Mouse (Mus musculus): ENCODE data around the gene Plekha7. TPM values are rescaled to one million over a fixed set of nuclear protein-coding genes. Genes with fewer than 3 reads are reported as not detected.
A peak's percentile ranks its signal among the peaks of the same experiment; 100 is the strongest.

The Plekha7 gene
- polyA plus RNA-seq, 1 experiment = 10.0 TPM

GRCm38 (mm10) chr7:116323331-116323964, 15.3 kb upstream of the Plekha7 start:
- peak; percentile 64 for DNase-seq
- 35% methylated on average over 10 of the region's 10 CpGs for WGBS

GRCm38 (mm10) chr7:116309456-116309855, 1.3 kb upstream of the Plekha7 start:
- Histone ChIP-seq H3K4me1 (ENCODE audit: control insufficient read depth, insufficient read depth, low read length) (peaks cover 8% of the 10 kb centered on the region), H3K4me3 (replicated peaks; ENCODE audit: extremely low read depth, low read depth, low read length) (peak overlapping the region; percentile 39)
- 11% methylated on average over 9 of the region's 9 CpGs for WGBS
- DNase-seq = no peak
- TF ChIP-seq CTCF (IDR thresholded peaks at IDR 0.05; ENCODE audit: insufficient read depth, low read length) (no peak), POLR2A (IDR thresholded peaks at IDR 0.05; ENCODE audit: borderline replicate concordance, extremely low read depth, low read depth, low read length) (no peak)

More at GRCm38 (mm10) chr7:116323331-116323964, 15.3 kb upstream of the Plekha7 start:
- H3K4me1 ChIP-seq (ENCODE audit: control insufficient read depth, insufficient read depth, low read length) = no peaks in the 10 kb centered on the region
- H3K4me3 ChIP-seq (replicated peaks; ENCODE audit: extremely low read depth, low read depth, low read length) = no peak overlapping the region
- peak; percentile 72 for TF ChIP-seq CTCF (IDR thresholded peaks at IDR 0.05; ENCODE audit: insufficient read depth, low read length)
- no peak for TF ChIP-seq POLR2A (IDR thresholded peaks at IDR 0.05; ENCODE audit: borderline replicate concordance, extremely low read depth, low read depth, low read length)

- H3K4me1 ChIP-seq (ENCODE audit: control insufficient read depth, insufficient read depth, low read length) = peaks cover 8% of the 10 kb centered on the region
- WGBS = 13% methylated on average over 16 of the region's 16 CpGs
- no peak for DNase-seq
- TF ChIP-seq CTCF (IDR thresholded peaks at IDR 0.05; ENCODE audit: insufficient read depth, low read length) (no peak), POLR2A (IDR thresholded peaks at IDR 0.05; ENCODE audit: borderline replicate concordance, extremely low read depth, low read depth, low read length) (no peak)
- peak overlapping the region; percentile 21 for H3K4me3 ChIP-seq (replicated peaks; ENCODE audit: extremely low read depth, low read depth, low read length)
These were observed 436 bp upstream of the Plekha7 start for GRCm38 (mm10) chr7:116308632-116308991.

- DNase-seq = peak; percentile 66
- peaks cover 8% of the 10 kb centered on the region for H3K4me1 ChIP-seq (ENCODE audit: control insufficient read depth, insufficient read depth, low read length)
- H3K4me3 ChIP-seq (replicated peaks; ENCODE audit: extremely low read depth, low read depth, low read length) = peak overlapping the region; percentile 73
- under 1% methylated on average over 59 of the region's 63 CpGs for WGBS
- TF ChIP-seq CTCF (IDR thresholded peaks at IDR 0.05; ENCODE audit: insufficient read depth, low read length) (no peak), POLR2A (IDR thresholded peaks at IDR 0.05; ENCODE audit: borderline replicate concordance, extremely low read depth, low read depth, low read length) (no peak)
These were observed 891 bp downstream of the Plekha7 start for GRCm38 (mm10) chr7:116307099-116307870.

GRCm38 (mm10) chr7:116306601-116307000, 1.6 kb downstream of the Plekha7 start:
- TF ChIP-seq POLR2A (IDR thresholded peaks at IDR 0.05; ENCODE audit: borderline replicate concordance, extremely low read depth, low read depth, low read length) = no peak
- no peak for TF ChIP-seq CTCF (IDR thresholded peaks at IDR 0.05; ENCODE audit: insufficient read depth, low read length)
- no peak for DNase-seq
- Histone ChIP-seq H3K4me1 (ENCODE audit: control insufficient read depth, insufficient read depth, low read length) (peaks cover 8% of the 10 kb centered on the region), H3K4me3 (replicated peaks; ENCODE audit: extremely low read depth, low read depth, low read length) (no peak overlapping the region)
- 17% methylated on average over 5 of the region's 5 CpGs for WGBS

- TF ChIP-seq POLR2A (IDR thresholded peaks at IDR 0.05; ENCODE audit: borderline replicate concordance, extremely low read depth, low read depth, low read length) (no peak), CTCF (IDR thresholded peaks at IDR 0.05; ENCODE audit: insufficient read depth, low read length) (no peak)
- no peak for DNase-seq
- Histone ChIP-seq H3K4me3 (replicated peaks; ENCODE audit: extremely low read depth, low read depth, low read length) (no peak overlapping the region), H3K4me1 (ENCODE audit: control insufficient read depth, insufficient read depth, low read length) (no peaks in the 10 kb centered on the region; the same call in 1 of the 2 replicates)
- 49% methylated on average over 5 of the region's 5 CpGs for WGBS
These were observed 6.4 kb downstream of the Plekha7 start for GRCm38 (mm10) chr7:116301661-116302311.

- TF ChIP-seq POLR2A (IDR thresholded peaks at IDR 0.05; ENCODE audit: borderline replicate concordance, extremely low read depth, low read depth, low read length) (no peak), CTCF (IDR thresholded peaks at IDR 0.05; ENCODE audit: insufficient read depth, low read length) (no peak)
- no peaks in the 10 kb centered on the region for H3K4me1 ChIP-seq (ENCODE audit: control insufficient read depth, insufficient read depth, low read length)
- WGBS = 66% methylated on average over 4 of the region's 4 CpGs
- no peak for DNase-seq
- no peak overlapping the region for H3K4me3 ChIP-seq (replicated peaks; ENCODE audit: extremely low read depth, low read depth, low read length)
These were observed 7.0 kb downstream of the Plekha7 start for GRCm38 (mm10) chr7:116301144-116301543.

- TF ChIP-seq CTCF (IDR thresholded peaks at IDR 0.05; ENCODE audit: insufficient read depth, low read length) (no peak), POLR2A (IDR thresholded peaks at IDR 0.05; ENCODE audit: borderline replicate concordance, extremely low read depth, low read depth, low read length) (no peak)
- 73% methylated on average over 2 of the region's 2 CpGs for WGBS
- Histone ChIP-seq H3K4me3 (replicated peaks; ENCODE audit: extremely low read depth, low read depth, low read length) (no peak overlapping the region), H3K4me1 (ENCODE audit: control insufficient read depth, insufficient read depth, low read length) (no peaks in the 10 kb centered on the region)
- no peak for DNase-seq
These were observed 9.3 kb downstream of the Plekha7 start for GRCm38 (mm10) chr7:116298851-116299250.

- DNase-seq = no peak
These were observed 9.8 kb downstream of the Plekha7 start for GRCm38 (mm10) chr7:116298389-116298788.

More at GRCm38 (mm10) chr7:116298389-116298788, 9.8 kb downstream of the Plekha7 start:
- no peaks in the 10 kb centered on the region for H3K4me1 ChIP-seq (ENCODE audit: control insufficient read depth, insufficient read depth, low read length)
- 81% methylated on average over 10 of the region's 10 CpGs for WGBS
- H3K4me3 ChIP-seq (replicated peaks; ENCODE audit: extremely low read depth, low read depth, low read length) = no peak overlapping the region
- no peak for TF ChIP-seq POLR2A (IDR thresholded peaks at IDR 0.05; ENCODE audit: borderline replicate concordance, extremely low read depth, low read depth, low read length)
- TF ChIP-seq CTCF (IDR thresholded peaks at IDR 0.05; ENCODE audit: insufficient read depth, low read length) = no peak

Measured in lung, adult 2 months (tissue).